Mouse (Mus musculus): ENCODE data around the gene Gm42957.
"Not testable (repeated sequence)": the region's sequence is repeated elsewhere in the genome, so short reads cannot be mapped to it uniquely, and the experiment has no call there.

Gene Gm42957

DNA sequence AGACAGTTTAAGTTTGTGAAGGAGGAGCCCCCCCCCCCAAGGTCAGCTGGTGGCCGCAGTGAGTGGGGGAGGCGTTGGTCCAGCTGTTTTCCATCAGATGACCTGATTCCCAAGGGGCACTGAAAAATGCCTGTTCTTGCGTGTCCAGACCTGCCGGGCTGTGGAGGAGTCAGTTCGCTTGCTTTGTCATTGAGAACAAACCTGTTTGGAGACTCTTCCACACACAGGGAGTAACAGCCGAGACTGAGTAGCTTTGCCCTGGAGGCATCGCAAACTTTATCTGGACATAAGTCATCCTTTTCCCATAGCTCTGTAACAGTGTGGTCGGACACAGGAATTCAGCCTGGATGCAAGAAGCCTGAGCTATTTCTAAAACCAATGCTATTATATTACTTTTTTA is 39.2 kb downstream of the Gm42957 start:
- no peak for DNase-seq (ENCODE audit: low spot score in 2 of 2)

DNA sequence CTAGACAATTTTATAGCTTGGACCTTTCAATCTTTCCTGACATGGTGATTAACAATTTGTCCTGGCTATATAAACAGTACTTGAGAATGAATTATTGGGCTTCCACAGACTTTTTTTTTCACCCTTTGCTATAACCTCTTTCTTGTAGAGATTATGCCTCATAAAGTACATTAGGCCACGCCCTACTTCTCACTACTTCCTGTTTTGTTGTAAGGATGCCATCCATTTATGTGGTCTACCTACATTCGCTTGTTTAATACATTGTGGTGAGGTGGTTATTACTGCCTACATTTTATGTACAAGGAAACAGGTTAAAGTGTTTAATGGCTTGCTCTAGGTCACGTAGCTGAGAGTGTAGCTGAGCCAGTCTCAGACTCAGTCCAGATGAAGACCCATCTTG is 39.9 kb downstream of the Gm42957 start:
- DNase-seq (ENCODE audit: low spot score in 2 of 2) = no peak

DNA sequence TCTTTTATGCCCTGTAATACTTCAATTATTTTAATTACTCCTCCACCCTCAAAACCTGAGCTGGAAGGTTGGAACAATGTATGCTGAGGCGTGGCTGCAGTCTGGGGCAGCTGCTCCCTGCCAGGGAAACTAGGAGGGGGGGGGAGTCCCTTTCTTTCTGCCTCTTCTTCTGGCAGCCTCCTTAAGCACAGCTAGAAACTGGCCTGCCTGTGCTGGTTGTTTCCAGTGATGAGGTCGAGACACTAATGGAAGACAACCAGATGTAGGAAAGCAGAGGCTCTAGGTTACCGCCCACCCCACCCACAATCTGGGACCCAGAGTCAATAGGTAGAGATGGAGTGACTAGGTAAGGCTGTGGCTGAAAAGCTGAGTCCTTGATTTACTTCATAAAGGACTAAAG is 40.4 kb downstream of the Gm42957 start:
- DNase-seq (ENCODE audit: low spot score in 2 of 2) = no peak

DNA sequence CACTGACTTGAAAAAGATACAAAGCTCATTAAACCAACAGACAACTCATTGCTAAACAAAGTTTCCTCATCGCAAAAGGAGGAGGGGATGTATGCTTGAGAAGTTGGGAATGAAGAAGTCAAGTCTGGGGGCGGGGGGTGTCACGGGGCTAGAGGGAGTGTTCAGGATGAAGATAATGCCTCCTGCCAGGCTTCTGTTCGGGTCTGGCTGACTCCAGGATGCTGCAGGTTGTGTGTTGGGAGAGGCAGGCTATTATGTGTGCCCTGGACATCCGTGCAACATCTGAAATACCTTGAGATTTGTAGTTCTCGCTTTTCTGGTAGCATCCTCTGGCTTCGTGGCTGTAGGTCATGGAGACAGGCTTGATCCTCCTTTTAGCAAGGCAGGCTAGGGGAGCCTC is 43.2 kb downstream of the Gm42957 start:
- no peak for DNase-seq (ENCODE audit: low spot score in 2 of 2)

DNA sequence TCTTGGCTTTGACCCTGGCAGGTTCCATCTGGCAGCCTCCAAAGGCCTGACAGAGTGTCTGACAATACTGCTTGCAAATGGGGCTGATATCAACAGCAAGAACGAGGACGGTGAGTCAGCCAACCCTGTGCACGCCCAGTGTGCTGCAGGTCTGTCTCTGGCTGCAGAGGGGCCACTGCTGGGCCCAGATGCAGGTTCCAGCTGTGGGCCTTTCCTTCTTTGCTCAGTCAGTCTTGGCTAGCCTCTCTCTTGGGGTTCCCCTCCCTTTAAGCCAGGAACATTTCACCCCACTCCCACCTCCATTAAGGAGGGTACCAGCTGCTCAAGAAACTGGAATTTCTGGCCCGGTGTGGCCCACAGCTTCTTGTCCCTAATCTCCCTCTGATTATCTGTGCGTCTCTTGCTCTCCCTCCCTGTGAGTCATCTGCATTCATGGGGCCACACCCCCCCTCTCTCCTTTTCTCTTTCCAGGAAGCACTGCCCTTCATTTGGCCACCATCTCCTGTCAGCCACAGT is 43.9 kb downstream of the Gm42957 start:
- DNase-seq (ENCODE audit: low spot score in 2 of 2) = no peak

DNA sequence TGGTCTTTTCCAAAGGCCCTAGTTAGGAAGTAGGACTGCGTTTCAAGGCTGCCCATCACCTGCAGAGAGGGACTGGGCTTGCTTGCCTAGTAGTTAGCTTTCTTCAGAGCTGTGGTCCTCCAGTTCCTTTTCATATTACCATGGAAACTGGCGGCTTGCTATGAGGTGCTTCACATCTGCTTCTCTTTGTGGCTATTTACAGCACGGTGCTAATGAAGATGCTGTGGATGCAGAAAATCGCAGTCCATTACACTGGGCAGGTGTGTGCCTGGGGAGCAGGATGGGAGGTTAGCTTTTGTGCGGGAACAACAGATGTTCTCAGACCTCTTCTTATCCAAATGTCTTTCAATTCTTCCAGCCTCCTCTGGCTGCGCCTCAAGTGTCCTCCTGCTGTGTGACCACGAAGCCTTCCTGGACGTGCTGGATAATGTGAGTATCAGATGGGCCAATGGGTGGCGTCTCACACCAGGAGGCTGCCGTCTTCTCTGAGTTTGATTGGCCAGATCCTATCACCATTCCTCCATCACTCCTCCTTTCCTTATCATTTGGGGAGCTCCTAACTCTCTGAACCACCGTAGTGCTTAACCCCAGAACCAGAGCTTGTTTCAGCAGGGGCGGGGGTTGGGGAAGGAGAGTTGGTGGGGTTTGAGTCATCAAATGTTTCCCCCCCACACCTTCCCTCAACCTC is 45.1 kb downstream of the Gm42957 start:
- DNase-seq (ENCODE audit: low spot score in 2 of 2) = no peak

DNA sequence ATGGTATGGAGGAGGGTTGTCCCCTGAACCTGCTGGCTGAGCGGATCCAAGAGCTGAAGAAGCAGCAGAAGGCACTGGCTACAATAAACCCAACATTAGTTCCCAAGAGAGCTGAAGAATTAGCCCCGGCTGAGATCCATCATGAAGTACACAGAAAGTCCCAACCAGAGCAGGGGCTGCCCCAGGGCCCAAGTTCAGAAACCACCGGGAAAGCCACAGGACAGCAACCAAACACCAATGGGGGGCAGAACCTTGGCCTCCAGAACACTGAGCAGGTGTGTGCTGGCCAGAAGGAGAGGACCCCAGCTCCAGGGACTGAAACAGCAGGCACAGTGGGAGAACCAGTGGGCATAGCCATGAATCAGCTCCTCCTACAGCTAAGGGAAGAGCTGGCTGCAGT is 48.2 kb downstream of the Gm42957 start:
- DNase-seq (ENCODE audit: low spot score in 2 of 2) = no peak

DNA sequence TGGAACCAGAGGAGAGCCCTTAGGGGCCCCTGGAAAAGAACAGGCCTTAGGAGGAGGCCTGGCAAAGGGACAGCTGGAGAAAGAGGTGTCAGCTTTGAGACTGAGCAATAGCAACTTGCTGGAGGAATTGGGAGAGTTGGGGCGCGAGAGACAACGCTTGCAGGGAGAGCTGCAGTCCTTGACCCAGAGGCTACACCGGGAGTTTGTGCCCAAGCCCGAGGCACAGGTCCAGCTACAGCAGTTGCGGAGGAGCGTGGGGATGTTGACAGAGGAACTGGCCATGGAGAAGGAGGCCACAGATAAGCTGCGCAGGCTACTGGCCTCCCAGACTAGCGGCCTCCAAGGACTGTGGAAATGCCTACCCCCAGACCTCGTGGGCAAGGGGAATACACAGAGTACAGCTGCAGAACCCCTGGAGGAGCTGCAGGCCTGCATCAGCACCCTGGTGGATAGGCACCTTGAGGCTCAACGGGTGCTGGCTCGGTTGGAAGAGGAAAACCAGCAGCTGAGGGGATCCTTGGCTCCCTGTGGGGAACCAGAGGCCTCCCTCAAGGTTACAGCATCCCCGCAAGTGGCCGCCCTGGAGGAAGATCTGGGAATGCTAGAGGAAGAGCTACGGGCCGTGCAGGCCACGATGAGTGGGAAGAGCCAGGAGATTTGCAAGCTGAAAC is 49.0 kb downstream of the Gm42957 start:
- no peak for DNase-seq (ENCODE audit: low spot score in 2 of 2)

DNA sequence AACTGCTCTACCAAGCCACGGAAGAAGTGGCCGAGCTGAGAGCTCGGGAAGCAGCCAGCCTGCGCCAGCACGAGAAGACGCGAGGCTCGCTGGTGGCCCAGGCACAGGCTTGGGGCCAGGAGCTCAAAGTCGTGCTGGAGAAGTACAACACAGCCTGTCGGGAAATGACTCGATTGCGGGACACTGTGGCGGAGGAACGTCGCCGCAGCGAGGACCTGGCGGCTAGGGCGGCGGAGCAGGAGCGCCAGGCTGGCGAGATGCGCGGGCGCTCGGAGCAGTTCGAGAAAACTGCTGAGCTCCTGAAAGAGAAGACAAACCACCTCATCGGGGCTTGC is 49.5 kb downstream of the Gm42957 start:
- DNase-seq (ENCODE audit: low spot score in 2 of 2) = no peak

DNA sequence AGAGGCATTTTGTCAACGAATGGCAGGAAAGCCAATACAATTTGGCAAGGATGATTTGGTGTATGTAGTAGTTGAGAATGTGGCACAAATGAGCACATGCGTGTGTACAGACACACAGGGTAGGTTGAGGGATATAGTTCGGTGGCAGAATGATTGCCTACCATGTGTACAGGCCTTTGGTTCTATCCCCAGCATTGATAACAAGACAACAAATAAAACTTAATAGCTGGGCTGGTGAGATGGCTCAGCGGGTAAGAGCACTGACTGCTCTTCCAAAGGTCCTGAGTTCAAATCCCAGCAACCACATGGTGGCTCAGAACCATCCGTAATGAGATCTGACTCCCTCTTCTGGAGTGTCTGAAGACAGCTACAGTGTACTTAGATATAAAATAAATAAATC is 50.8 kb downstream of the Gm42957 start:
- DNase-seq (ENCODE audit: low spot score in 2 of 2) = not testable (repeated sequence)

DNA sequence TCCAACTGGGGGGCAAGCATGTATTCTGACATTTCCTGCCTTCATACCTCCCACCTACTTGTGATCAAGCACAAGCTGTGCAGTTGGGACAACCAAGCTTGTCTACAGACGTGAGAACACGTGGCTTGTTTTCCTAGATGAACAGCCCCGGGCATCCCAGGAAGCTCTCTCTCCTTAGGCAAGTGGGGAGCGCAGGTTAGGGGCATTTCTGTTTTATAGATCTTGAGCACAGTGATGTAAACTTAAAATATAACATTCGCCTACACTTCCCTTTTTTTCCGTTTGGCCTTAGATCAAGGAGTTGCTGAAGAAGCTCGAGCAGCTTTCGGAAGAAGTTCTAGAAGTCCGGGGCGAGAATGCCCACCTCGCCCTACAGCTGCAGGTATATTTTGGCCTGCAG is 53.6 kb downstream of the Gm42957 start:
- no peak for DNase-seq (ENCODE audit: low spot score in 2 of 2)

DNA sequence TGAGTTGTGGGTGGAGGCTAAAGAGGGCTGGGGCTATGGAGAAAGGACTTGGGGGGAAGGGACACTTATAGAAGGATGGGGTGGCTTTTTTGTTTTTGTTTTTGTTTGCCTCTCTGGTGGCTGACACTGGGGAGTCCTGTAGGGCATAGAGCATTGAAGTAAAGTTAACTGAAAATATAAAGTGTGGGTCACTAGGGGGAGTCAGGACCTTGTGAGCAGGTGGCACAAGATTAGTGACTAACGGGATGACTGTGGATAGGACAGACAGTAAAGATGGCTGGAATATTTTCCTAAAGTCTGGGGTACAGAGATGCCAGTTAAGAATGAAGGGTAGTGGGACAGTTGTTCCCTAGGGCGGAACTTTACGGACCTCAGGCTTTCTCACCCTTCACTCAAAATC is 55.0 kb downstream of the Gm42957 start:
- no peak for DNase-seq (ENCODE audit: low spot score in 2 of 2)

DNA sequence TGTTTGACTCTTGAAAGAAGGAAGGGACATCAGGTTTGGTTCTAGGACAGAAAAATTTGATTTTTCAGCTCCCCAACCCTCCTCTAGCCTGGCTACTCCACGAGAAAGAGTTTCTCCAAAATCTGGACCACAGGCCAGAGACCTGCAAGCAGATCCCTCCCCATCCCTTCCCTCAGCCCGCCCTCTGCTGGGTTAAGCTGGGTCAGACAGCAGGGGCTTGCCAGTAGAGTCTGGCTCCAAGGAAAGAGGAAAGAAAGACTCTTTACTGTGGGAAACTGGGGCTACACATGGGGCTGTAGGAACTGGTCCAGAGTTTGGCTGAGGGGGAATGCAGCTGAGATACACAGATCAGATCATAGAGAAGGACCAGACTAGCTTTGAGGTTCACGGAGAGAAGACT is 57.2 kb downstream of the Gm42957 start:
- DNase-seq (ENCODE audit: low spot score in 2 of 2) = no peak

DNA sequence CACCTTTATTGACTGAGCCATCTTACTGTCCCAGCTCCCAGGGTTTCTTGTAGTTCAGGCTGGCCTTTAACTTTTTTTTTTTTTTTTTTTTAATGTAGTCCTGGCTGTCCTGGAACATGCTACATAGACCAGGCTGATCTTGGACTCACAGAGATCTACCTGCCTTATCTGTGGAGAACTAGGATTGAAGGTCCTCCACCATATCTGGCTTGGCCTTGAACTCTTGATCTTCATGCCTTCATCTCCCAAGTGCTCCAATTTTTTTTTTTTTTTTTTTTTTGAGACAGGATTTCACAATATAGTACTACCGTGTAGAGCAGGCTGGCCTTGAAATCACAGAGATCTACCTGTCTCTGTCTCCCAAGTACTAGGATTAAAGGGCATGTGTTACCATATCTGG is 58.3 kb downstream of the Gm42957 start:
- DNase-seq (ENCODE audit: low spot score in 2 of 2) = no peak

DNA sequence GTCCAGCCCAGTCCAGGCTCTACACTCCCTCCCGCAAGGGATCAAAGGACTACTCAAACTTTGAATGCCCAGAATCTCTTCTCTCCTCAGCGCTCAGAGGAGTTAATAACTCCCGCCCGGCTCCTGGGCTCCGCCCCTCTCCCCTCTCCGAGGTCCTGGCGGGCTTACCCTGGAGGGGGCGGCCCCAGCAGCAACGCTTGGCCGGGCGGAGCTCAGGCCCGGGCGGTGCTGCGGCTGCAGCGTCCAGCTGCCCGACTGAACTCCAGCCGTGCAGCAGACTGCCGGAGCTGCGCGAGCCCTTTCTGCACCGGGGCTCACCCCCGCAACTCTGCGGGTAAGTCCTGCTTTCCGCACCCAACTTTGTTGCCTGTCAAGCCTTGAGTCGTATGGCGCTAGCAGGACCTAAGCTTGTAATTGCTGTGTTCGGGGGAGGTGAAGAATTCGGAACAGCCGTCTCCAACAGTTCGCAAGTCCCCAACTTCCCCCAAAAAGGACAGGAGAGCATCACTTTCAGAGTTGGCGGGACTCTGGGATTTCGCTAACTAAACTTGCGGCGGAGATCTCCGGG is 61.0 kb downstream of the Gm42957 start, which contains the start of gene Pias3:
TSS of gene Pias3 (plus strand) at position 187 of the 568 bp plus-strand sequence.
- peak; percentile 21 to 36 for DNase-seq (ENCODE audit: low spot score in 2 of 2)

DNA sequence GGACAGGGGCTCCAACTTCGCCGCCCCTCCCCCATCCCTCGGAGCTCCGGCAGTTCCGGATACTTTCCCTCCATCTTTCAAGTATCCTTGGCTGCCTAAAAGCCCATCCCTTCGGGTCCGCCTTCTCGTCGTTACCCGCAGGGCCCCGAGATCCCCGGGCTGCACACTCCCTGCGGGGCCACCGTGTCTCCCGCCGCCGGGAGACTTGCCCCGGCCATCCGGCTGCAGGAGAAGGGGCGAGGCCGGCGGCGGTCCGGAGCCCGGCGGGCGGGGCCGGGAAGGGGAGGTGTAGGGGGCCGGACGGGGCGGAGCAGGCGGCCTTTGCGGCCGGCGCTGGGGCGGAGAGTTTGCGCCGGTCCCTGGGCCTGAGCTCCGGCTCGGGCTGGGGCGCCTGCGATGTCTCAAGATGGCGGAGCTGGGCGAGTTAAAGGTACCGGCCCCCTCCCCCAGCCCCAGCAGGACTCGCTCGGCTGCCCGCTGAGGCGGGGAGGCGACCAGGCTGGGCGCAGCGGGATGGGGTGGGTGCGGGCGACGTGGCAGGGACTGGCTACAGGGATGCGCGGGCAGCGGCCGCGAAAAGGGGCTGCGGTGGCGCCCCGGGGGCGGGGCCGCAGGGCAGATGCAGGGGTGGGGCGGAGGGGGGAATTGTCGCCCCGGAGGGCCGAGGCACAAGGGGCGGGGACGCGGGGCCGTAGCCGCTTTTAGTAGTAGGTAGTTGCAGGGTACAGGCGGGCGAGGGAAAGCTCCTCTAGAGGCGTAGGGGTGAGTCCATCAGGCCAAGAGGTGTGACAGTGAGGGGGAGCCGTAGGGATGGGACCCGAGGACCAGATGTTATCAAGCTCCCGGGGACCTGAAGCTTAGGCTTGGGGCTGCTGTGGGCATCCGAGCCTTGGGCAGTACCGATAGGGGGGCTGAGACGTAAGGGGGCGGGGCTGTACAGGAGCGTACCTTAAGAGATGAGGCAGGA is 61.8 kb downstream of the Gm42957 start:
- DNase-seq (ENCODE audit: low spot score in 2 of 2) = peak; percentile 72 to 73

DNA sequence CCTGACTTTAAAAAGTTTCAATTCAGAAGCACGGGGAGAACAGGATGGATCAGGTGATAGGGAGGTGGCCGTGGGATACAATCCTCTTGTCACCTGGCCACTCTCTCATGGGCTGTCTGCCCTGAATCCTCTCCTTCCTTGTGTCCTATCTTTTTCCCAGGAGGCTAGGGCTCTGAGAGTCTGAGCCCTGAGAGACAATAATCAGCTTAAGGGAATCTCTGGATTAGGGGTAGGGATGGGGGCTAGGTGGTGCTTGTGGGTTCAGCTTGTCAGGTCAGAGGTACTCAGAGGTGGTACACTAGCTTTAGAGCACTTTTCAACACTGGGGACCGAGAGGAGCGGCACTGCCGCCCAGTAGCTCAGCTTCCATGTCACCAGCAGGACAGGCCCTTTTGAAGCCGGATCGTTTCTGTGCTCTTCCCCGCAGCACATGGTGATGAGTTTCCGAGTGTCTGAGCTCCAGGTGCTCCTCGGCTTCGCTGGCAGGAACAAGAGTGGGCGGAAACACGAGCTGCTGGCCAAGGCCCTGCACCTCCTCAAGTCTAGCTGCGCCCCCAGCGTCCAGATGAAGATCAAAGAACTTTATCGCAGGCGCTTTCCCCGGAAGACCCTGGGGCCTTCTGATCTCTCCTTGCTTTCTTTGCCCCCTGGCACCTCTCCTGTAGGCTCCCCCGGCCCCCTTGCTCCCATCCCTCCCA is 63.9 kb downstream of the Gm42957 start:
- DNase-seq (ENCODE audit: low spot score in 2 of 2) = peak; percentile 30 to 34

DNA sequence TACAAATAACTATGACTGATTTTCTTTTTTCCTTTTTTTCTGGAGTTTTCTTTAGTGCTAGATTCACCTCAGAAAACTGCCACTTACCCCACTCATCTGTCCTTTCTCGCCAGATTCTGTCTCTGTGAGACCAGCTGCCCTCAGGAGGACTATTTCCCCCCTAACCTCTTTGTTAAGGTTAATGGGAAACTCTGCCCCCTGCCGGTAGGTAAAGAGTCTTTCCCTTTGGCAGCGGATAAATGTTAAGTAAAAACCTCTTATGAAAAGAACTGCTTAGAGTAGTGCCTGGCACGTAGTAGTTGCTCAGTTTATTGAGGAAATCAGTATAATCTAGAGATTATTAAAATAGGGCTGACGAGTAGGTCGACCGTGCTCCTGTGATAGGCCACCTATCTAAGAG is 65.1 kb downstream of the Gm42957 start:
- no peak for DNase-seq (ENCODE audit: low spot score in 2 of 2)

DNA sequence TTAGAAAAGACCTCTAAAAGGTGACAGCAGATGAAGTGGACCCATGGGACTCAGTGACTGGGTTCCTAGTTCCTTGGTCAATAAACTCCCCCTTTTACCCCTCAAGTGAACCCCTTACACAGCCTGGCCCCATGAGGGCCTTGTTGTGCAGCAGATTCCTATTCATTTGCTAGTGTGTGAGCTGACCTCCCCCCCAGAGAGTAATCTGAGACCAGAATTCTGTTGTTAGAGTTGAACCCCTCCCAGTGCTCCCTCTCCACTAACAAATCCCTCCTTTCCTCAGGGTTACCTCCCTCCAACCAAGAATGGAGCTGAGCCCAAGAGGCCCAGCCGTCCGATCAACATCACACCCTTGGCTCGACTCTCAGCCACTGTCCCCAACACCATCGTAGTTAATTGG is 65.7 kb downstream of the Gm42957 start:
- DNase-seq (ENCODE audit: low spot score in 2 of 2) = no peak

Data from right cerebral cortex, postnatal 36 days (tissue).